Mouse (Mus musculus): Measurements from ENCODE around the gene Trmu.

- TF ChIP-seq MAFK (IDR thresholded peaks at IDR 0.05; ENCODE audit: insufficient read depth, low read depth, low read length), result no peak
- no peak for TF ChIP-seq CHD2 (IDR thresholded peaks at IDR 0.05; ENCODE audit: low read depth, low read length)
- no peak for TF ChIP-seq HCFC1 (IDR thresholded peaks at IDR 0.05; ENCODE audit: borderline replicate concordance, insufficient read depth, low read length)
- no peak for TF ChIP-seq ZC3H11A (IDR thresholded peaks at IDR 0.05; ENCODE audit: borderline replicate concordance, low read depth, low read length)
- TF ChIP-seq ZNF384 (IDR thresholded peaks at IDR 0.05; ENCODE audit: low read depth, low read length), result no peak
These were observed 40.2 kb downstream of the Trmu start for GRCm38 (mm10) chr15:85919191-85919891.

Measured in ES-E14 (cell line).